Mouse (Mus musculus) liver, embryonic 11.5 days (tissue): ENCODE data around the gene Zfp277. TPM values are rescaled to one million over a fixed set of nuclear protein-coding genes. Genes with fewer than 3 reads are reported as not detected.

Experiments used
- ATAC-seq: fragments of 200-750 bp; cut with Nextera tagmentation; replicated peaks from 2 replicates; pipeline ENCODE4 v1.8.0; 2017; ENCODE audit warnings: moderate number of reproducible peaks, mild to moderate bottlenecking, moderate TSS enrichment, moderate library complexity; ENCODE audit not compliant: low FRiP score
- DNase-seq: peaks from one replicate; pipeline ENCODE4 v3.0.0-alpha.2; 2017; ENCODE audit warnings: low spot score
- H3K27ac ChIP-seq: fragments of 300-500 bp; sonication (generic); 2 replicates; pipeline ENCODE4 v1.5.1; 2014; ENCODE audit warnings: mild to moderate bottlenecking, low read depth, low read length, control low read depth
- H3K27me3 ChIP-seq: fragments of 300-500 bp; sonication (generic); replicated peaks from 2 replicates; pipeline ENCODE4 v1.6.1; 2014; ENCODE audit warnings: low read length, mixed read lengths; ENCODE audit not compliant: control insufficient read depth, insufficient read depth
- H3K36me3 ChIP-seq: fragments of 300-500 bp; sonication (generic); 2 replicates; pipeline ENCODE4 v1.6.1; 2014; ENCODE audit warnings: mild to moderate bottlenecking, low read length, moderate library complexity, mixed read lengths; ENCODE audit not compliant: control insufficient read depth, insufficient read depth
- H3K4me1 ChIP-seq: fragments of 300-500 bp; sonication (generic); replicated peaks from 2 replicates; pipeline ENCODE4 v1.6.1; 2014; ENCODE audit warnings: low read length, mixed read lengths; ENCODE audit not compliant: control insufficient read depth, insufficient read depth
- H3K4me2 ChIP-seq: fragments of 300-500 bp; sonication (generic); 2 replicates; pipeline ENCODE4 v1.6.1; 2014; ENCODE audit warnings: mild to moderate bottlenecking, control low read depth, moderate library complexity
- H3K4me3 ChIP-seq: fragments of 300-500 bp; sonication (generic); 2 replicates; pipeline ENCODE4 v1.5.1; 2014; ENCODE audit warnings: low read depth, low read length, control low read depth
- H3K9ac ChIP-seq: fragments of 300-500 bp; sonication (generic); 2 replicates; pipeline ENCODE4 v1.6.1; 2014; ENCODE audit warnings: low read depth, low read length, control low read depth
- H3K9me3 ChIP-seq: fragments of 300-500 bp; sonication (generic); 2 replicates; pipeline ENCODE4 v1.6.1; 2016; ENCODE audit warnings: low read length, inconsistent platforms, mixed read lengths; ENCODE audit not compliant: control insufficient read depth
- WGBS: fragments of 180-500 bp; shearing (Covaris S2); extraction: QIAGEN DNeasy Blood & Tissue Kit; methylation state at CpG from one replicate; pipeline ENCODE4 v1.1.7; 2014; 5-methylcytosine and 5-hydroxymethylcytosine counted together
- polyA plus RNA-seq: library from polyadenylated mRNA; unstranded; fragments of >200 nt; fragmentation: Nextera tagmentation; extraction: Ambion mirVana; gene quantifications from 2 replicates; pipeline ENCODE4 v1.2.1, GENCODE M21; 2014

Gene Zfp277
- polyA plus RNA-seq, 1 experiment from 2014 or later: 23.4 TPM

DNA sequence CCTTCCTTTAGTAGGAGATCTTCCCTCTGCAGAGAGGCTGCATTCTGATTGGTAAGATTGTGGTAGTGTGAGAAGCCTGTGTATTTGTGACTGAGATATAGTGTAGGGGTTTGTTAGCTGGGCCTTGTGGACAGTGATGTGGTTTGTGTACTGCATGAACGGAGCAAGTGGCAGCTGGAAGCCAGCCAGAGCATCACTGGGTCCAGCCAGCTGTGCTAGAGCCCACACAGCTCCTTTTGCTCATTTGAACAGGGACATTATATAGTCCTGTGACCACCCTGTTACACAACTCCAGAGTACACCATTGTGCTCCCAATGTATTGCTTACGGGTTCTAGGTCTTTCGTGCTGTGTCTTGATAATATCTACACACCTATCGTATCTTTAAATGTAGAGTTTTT, 22.5 kb upstream of the Zfp277 start:
- no peak overlapping the region for H3K4me3 ChIP-seq
- ATAC-seq (no peak), DNase-seq (no peak)
- no peaks in the 10 kb centered on the region for H3K27me3 ChIP-seq
- no peaks in the 10 kb centered on the region for H3K36me3 ChIP-seq
- no peak overlapping the region for H3K4me2 ChIP-seq
- no peaks in the 10 kb centered on the region for H3K9me3 ChIP-seq
- no peak overlapping the region for H3K27ac ChIP-seq
- 85% methylated on average over 4 of the region's 4 CpGs for WGBS
- no peak overlapping the region for H3K9ac ChIP-seq
- H3K4me1 ChIP-seq: no peaks in the 10 kb centered on the region; the same call in 1 of the 2 replicates

DNA sequence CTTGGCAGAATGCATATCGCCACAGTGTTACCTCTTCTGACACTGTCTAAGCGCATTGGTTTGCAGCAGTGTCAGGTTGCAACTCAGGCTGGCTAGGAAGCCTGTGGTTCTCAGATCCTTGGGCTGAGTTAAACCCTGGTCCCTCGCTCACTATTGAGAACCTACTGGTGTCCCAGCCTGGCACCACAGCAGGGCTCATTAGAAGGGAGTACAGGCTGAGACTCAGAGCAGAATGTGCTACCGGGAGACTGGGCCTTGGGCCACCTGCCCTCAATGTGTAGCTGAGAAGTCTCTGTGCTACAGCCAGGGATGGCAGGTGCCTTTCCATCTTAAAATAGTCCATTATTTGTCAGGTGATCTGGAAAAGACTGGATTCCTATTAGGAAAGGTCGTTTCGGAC, 18.6 kb upstream of the Zfp277 start:
- Histone ChIP-seq H3K9me3 (no peaks in the 10 kb centered on the region), H3K4me3 (no peak overlapping the region), H3K27me3 (no peaks in the 10 kb centered on the region), H3K4me2 (no peak overlapping the region), H3K36me3 (no peaks in the 10 kb centered on the region), H3K27ac (no peak overlapping the region), H3K4me1 (no peaks in the 10 kb centered on the region), H3K9ac (no peak overlapping the region)
- 69% methylated on average over 6 of the region's 6 CpGs for WGBS
- DNase-seq: no peak
- ATAC-seq: no peak

DNA sequence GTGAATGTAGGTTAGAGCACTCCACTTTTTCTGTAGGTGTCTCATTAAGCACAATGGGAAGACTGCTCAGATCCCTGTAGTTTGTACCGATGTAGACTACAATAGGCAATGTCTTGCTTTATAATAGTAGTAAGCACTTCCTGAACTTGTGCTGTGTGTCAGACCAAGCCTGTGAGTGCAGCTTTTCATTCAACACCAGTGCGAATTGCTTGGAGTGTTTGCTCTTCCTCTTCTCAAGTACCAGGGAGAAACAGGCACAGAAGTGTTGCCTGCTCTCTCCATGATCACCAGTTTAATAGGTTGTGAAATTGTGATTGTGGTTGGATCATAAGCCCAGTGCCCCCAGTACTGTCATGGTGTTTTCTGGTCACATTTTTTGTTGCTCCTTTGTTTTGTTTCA, 18.1 kb upstream of the Zfp277 start:
- H3K27ac ChIP-seq: no peak overlapping the region
- H3K4me3 ChIP-seq: no peak overlapping the region
- WGBS: 57% methylated on average over 2 of the region's 2 CpGs
- H3K27me3 ChIP-seq: no peaks in the 10 kb centered on the region
- H3K4me2 ChIP-seq: no peak overlapping the region
- H3K9me3 ChIP-seq: no peaks in the 10 kb centered on the region
- ATAC-seq: no peak
- no peaks in the 10 kb centered on the region for H3K4me1 ChIP-seq
- H3K9ac ChIP-seq: no peak overlapping the region
- DNase-seq: no peak
- no peaks in the 10 kb centered on the region for H3K36me3 ChIP-seq

DNA sequence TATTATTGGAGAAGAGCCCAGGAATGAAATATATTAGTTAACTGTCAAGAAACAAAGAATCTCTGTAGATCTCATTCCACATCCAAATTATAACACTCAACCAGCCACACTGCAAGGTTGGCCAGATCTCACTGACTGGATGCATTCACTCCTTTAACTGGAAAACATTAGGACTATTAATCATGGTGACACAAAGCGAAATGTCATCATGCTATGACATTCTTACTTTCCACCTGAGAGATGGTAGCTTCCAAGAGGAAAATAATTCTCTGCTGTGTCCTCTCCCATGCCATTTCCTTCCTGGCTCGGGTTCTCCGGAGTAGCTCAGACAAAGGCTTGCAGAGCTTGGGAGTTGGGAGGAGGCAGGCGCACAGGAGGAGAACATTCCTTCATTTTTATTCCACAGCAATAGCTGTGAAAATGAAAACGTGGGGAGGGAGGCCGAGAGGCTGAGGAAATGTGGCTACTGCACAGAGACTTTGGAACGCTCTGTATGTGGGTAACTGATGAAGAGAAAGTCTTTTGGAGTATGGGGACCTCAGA, 17.1 kb upstream of the Zfp277 start:
- H3K9ac ChIP-seq: no peak overlapping the region
- H3K27me3 ChIP-seq: no peaks in the 10 kb centered on the region
- H3K36me3 ChIP-seq: no peaks in the 10 kb centered on the region
- DNase-seq: no peak
- H3K9me3 ChIP-seq: no peaks in the 10 kb centered on the region
- no peak overlapping the region for H3K4me3 ChIP-seq
- WGBS: 67% methylated on average over 7 of the region's 7 CpGs
- no peaks in the 10 kb centered on the region for H3K4me1 ChIP-seq
- no peak for ATAC-seq
- no peak overlapping the region for H3K27ac ChIP-seq
- H3K4me2 ChIP-seq: no peak overlapping the region

DNA sequence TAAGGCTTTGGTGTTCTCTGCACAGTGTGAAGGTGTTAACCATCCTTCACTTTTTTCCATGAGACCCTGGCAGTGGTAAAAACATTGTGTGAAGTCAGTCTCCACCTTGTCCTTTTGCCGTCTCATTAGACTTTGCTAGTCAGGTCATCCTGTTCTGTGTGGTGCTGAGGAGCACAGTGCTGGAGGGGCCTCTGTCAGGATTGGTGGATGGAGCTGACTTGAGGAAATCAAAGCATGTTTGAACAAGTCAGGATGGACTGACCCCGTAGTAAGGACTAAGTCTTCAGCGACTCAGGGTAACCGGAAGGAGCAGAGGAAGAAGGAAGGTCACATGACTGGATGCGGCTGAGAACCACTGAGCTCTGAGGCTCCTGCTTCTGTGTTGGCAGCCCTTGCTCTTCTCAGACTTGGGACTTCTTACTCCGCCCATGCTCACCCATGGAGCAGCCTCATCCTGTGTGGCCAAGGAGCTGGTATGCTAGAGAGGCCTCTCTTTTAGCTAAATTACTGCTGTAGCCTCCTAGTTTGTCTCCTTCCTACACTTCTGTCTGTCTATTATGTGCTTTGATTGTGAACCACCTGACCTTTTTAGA, 14.1 kb upstream of the Zfp277 start:
- no peaks in the 10 kb centered on the region for H3K27me3 ChIP-seq
- H3K9ac ChIP-seq: no peak overlapping the region
- no peak overlapping the region for H3K4me3 ChIP-seq
- no peak; the same call in 1 of the 2 replicates for ATAC-seq
- no peaks in the 10 kb centered on the region for H3K36me3 ChIP-seq
- no peaks in the 10 kb centered on the region for H3K9me3 ChIP-seq
- DNase-seq: no peak
- H3K4me1 ChIP-seq: no peaks in the 10 kb centered on the region
- no peak overlapping the region for H3K4me2 ChIP-seq
- WGBS: 54% methylated on average over 6 of the region's 6 CpGs
- H3K27ac ChIP-seq: no peak overlapping the region

DNA sequence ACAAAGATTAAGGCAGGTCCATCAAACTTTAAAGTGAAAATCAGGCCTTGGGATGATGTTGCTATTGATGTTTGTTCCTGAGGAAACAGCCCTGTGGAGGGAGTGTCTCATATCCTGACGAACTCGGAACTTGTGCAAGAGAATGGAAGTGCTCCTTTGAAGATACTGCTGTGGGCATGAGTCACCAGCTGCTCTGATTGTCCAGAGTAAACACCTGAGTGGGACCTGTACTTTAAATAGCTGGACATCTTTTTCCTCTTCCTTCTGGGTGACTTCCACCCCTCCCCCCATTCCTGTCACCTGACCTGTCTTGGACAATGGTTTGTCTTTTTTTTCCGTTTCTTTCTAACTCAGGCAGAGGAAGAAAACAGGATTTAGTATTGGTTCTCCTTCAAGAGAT, 13.3 kb upstream of the Zfp277 start:
- H3K9ac ChIP-seq: no peak overlapping the region
- 57% methylated on average over 3 of the region's 3 CpGs for WGBS
- no peak for ATAC-seq
- H3K27ac ChIP-seq: no peak overlapping the region
- H3K4me2 ChIP-seq: no peak overlapping the region
- H3K4me3 ChIP-seq: no peak overlapping the region
- H3K9me3 ChIP-seq: no peaks in the 10 kb centered on the region
- no peaks in the 10 kb centered on the region for H3K4me1 ChIP-seq
- H3K27me3 ChIP-seq: no peaks in the 10 kb centered on the region
- no peak for DNase-seq
- no peaks in the 10 kb centered on the region for H3K36me3 ChIP-seq

DNA sequence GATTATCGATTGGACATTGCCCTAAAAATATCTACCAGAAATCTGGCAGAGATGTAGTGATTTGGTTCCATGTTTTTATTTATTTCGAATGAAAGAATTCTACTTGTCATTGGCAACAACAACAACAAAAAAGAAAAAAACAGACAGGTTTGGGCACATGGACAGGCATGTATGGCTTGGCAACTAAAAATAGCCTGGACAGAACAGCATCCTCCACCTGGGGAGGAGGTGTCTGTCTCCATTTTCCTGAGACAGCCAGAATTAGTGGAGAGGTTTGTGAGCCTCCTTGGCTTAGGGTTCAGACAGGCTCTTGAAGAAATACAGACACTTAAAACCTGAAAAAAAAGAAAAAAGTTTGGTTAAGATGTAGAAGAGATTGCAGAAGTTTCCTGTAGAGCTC, 10.8 kb upstream of the Zfp277 start:
- no peak for ATAC-seq
- no peak overlapping the region for H3K27ac ChIP-seq
- no peak overlapping the region for H3K4me2 ChIP-seq
- DNase-seq: no peak
- no peaks in the 10 kb centered on the region for H3K27me3 ChIP-seq
- no peaks in the 10 kb centered on the region for H3K4me1 ChIP-seq
- no peak overlapping the region for H3K4me3 ChIP-seq
- 81% methylated on average over 2 of the region's 2 CpGs for WGBS
- no peak overlapping the region for H3K9ac ChIP-seq
- H3K36me3 ChIP-seq: no peaks in the 10 kb centered on the region
- 0 out of 2 replicates have a peak, but pooled peaks cover 2% of the 10 kb centered on the region for H3K9me3 ChIP-seq

DNA sequence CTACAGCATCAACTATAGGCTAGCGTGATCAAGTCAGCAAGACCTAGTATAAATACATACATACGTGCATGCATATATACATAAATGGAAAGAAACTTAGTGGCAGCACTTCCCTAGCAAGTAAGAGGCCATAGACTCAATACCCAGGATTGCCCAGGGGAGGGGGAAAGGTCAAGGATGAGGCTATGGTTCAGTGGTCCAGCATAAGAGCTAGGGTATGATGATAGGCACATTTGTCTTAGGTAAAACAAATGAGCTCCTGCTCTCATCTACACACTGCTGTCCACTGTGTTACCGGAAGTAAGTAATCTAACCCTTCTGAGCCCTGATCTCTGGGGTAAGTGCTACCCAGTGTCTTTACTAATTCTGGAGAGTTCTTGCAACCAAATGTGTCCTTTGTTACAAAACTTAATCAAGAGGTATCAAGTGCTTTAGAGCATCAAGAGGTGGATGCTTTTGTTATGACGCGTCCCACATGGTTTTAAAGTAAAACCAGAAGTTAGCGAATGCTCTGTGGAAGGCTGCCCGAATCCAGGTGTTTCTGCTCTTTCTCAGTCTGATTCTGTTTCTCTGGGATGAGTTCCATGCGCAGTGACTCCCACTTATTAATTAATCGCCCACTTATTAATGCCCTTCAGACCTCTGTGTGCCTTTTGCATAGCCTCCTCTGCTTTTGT, 3.6 kb upstream of the Zfp277 start:
- H3K36me3 ChIP-seq: no peaks in the 10 kb centered on the region
- DNase-seq (no peak), ATAC-seq (no peak)
- H3K4me2 ChIP-seq: no peak overlapping the region
- no peak overlapping the region for H3K27ac ChIP-seq
- no peak overlapping the region for H3K9ac ChIP-seq
- H3K9me3 ChIP-seq: 0 out of 2 replicates have a peak, but pooled peaks cover 2% of the 10 kb centered on the region
- 71% methylated on average over 9 of the region's 9 CpGs for WGBS
- peaks cover 4% of the 10 kb centered on the region for H3K4me1 ChIP-seq
- H3K4me3 ChIP-seq: no peak overlapping the region
- H3K27me3 ChIP-seq: peaks cover 17% of the 10 kb centered on the region
